Mouse (Mus musculus) stomach, postnatal 0 days (tissue): ENCODE data around the gene Rprd1b.

Source experiments
- CTCF ChIP-seq: IDR thresholded peaks from 2 replicates; pipeline ENCODE4 v1.5.1; 2016; ENCODE audit warnings: antibody characterized with exemption, low read depth, mild to moderate bottlenecking, moderate library complexity
- EP300 ChIP-seq: optimal IDR thresholded peaks from 2 replicates; pipeline ENCODE3; 2016; ENCODE audit warnings: antibody characterized with exemption

DNA sequence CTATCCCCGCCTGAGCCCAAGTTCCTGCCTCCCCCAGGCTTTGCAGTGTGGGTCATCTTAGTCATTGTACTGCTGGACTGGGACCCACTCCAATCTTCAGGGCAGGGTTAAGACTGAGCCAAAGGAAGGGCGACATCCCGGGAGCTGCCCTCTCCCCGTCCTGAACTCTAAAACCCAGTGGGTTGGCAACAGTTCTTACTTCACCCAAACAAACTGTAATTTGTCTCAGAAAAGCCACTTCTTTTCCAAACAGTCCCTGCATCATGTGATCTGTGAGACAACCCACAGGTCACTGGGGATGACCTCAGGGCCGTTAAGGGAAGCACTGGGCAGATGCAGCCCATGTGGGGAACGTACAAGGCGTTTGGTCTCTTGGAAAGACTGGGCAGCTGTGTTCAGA is 107.9 kb downstream of the Rprd1b start:
- TF ChIP-seq CTCF (no peak), EP300 (no peak)
